Mouse (Mus musculus): ENCODE results near the gene Zfp688. TPM values are rescaled to one million over a fixed set of nuclear protein-coding genes. Genes with fewer than 3 reads are reported as not detected.
"Not testable (repeated sequence)": the region's sequence is repeated elsewhere in the genome, so short reads cannot be mapped to it uniquely, and the experiment has no call there.

The Zfp688 gene
- polyA plus RNA-seq, 1 experiment from 2014 or later, result 28.0 TPM

DNA sequence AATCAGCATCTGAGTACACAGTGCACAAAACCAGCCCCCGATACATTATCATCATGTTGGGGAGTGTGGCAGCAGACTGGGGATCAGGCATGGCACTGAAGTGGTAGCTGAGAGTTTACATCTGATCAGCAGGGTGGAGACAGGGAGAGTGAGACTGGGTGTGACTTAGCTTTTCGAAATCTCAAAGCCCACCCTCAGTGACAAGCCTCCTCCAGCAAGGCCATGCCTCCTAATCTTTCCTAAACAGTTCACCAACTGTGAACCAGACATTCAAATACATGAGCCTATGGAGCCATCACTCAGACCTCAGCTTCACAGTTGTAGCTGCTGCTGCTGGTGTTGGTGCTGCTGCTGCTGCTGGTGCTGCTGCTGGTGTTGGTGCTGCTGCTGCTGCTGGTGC, 10.4 kb downstream of the Zfp688 start:
- DNase-seq (ENCODE audit: low spot score), result no peak

DNA sequence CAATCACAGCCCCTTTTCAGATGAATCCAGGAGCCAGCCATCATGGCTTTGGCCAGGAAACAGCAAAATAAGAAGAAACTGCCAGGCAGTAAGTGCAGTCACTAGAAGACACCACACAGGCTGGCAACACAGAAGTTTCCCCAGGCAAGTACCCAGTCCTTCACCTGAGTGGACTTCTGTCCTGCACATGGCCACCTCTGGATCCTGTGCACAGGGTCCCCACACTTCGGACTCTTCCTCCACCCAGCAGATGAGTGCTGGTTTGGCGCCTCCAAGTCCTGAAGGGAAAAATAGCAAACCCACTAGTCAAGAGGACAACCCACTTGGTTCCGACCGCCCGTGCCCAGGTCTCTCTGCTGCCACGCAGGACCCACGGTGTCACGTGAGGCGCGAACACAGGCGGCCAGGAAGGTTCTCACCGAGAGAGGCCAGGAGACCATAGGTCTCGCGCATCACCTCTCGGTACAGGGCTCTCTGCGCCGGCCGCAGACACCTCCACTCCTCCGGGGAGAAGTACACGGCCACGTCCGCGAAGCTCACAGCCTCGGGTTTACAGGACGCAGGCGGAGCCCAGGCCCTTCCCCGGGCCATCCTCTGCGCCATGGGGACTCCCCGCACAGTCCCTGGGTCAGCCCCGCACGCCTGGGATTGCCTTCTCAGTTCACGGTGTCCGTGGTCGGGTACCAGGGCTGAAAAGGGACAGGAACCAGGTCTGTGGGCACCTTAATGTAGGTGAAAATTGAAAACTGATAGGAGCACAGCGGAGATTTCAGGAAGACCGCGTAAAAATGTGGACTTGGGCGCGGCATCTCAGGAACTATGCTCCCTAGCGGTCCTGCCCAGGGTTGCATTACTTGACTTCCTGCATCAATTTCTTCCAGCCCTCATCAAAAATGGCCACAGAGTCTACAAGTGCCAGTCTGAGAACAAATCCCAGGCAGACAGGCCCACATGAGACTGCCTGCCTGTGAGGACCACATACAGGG, 15.6 kb downstream of the Zfp688 start, which contains the start of gene Zfp764:
TSS of gene Zfp764 (minus strand) at position 821 of the 986 bp plus-strand sequence.
- DNase-seq (ENCODE audit: low spot score), result peak; percentile 89

DNA sequence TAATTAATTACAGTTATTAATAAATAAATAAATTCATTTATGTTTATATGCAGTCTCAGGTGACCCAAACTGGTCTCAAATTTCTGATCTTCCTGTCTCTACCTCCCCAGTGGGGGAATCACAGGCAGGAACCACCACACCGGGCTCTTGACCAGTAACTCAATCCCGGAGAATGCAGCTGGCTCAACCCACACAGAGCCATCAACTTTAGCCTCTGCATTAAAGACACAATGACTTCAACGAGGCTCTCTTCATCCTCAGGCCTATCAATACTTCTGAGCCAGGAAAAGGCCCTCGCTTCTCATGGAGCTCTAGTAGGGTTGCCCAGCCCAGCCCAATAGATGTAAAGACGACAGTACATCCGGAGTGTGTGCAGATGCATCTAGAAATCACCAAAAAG, 17.8 kb downstream of the Zfp688 start:
- DNase-seq (ENCODE audit: low spot score), result not testable (repeated sequence)

DNA sequence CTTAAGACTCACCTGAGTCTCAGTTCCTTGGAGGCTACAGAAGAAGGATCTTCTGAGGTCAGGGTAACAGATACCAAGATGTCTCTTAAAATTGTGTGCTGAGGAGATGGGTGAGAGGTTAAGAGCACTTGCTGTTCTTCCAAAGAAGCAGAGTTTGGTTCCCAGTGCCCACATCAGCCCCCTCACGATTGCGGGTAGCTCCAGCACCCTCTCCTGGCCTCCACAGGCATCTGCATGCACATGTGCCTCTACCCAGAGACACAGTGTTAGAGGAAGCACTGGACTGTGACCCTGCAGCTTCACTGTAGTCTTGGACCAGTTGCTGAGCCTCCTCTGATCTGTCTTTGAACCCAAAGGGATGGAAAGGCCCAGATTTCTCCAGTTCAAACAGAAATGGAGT, 18.9 kb downstream of the Zfp688 start:
- peak; percentile 3 for DNase-seq (ENCODE audit: low spot score)

DNA sequence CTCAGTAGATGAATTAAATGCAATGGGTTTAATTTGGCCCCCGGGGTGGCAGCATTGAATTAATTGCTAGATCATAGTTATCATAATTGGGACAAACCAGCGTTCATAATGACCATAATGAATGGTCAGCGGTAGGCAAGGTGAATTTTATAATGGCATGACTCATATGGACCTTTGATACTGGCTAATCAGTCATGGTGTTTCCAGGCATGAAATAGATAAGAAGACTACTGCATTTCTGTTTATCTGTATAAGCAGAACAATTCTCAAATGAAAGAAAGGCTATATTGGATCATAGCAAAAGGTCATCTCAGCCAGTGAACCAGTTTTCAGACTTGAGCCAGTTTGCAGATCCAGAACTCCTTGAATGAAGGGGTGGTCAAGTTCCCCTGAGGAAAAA, 21.5 kb downstream of the Zfp688 start:
- DNase-seq (ENCODE audit: low spot score), result no peak

GRCm38 (mm10) chr7:127393944-127394333, 27.9 kb downstream of the Zfp688 start:
- DNase-seq (ENCODE audit: low spot score), result no peak

GRCm38 (mm10) chr7:127393157-127393943, 28.5 kb downstream of the Zfp688 start, which contains the start of gene E430018J23Rik:
TSS of gene E430018J23Rik (minus strand) at chr7:127393629.
- DNase-seq (ENCODE audit: low spot score), result peak; percentile 95

DNA sequence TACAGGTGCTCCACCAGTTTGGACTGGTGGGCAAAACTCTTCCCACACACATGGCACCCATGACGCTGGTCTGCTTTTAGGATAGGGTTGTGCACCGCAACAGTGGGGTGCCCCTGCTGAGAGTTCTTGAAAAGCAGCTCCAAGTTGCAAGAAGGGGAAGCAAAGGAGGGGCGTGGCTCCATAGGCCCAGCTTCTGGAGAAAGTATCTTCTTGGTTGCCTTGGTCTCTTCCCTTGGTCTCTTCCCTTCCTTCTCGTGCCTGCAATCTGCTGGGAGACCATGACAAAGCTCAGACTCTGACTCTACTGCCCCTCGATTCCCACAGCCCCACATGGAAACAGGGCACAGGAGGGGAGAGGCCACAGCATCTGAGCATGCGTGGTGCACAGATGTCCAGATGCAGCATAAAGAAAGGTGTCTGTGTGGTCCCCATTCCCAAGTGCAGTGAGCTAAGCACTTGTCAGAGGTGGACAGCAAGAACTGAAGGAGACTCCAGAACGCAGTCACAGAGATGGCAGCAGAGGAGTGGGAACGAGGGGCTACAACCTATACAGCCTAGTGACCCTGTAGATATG, 29.5 kb downstream of the Zfp688 start:
- DNase-seq (ENCODE audit: low spot score), result no peak

GRCm38 (mm10) chr7:127391538-127391937, 30.3 kb downstream of the Zfp688 start:
- DNase-seq (ENCODE audit: low spot score), result no peak

DNA sequence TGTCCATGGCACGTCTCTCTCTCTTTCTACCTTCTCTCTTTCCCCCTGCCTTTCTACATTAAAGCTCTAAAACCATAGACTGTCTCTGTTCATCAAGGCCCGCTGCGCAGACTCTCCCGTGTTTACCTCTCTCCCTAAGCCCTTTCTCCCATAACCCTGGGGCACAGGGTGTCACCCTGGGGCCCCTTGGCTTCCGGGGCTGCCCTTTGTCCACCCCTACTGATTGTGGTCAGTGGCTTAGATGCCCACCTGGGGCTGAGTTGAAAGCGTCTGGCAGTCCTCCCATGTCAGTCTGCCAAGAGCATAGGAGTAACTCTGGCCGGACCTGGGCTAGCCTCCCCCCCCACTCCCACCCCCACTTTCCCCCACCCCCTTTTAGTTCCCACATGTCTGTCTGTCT, 31.6 kb downstream of the Zfp688 start:
- DNase-seq (ENCODE audit: low spot score), result no peak

DNA sequence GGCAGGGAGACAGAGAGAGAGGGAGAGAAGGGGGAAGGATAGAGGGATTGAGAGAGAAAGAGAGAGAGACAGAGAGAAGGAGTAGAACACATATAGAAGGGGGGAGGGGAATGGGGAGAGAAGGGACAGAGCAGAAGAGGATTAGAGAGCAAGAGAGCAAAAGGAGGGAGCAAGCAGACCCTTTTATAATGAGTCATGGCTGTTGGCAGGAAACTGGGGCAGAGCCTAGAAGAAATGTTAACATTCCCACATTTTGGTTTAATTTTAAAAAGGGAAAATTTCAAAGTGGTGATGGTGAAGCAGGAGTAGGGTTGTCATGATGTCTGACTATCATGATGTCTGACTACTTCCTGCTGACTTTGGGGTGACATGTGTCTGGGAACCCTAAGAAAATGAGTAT, 33.7 kb downstream of the Zfp688 start:
- DNase-seq (ENCODE audit: low spot score), result not testable (repeated sequence)

DNA sequence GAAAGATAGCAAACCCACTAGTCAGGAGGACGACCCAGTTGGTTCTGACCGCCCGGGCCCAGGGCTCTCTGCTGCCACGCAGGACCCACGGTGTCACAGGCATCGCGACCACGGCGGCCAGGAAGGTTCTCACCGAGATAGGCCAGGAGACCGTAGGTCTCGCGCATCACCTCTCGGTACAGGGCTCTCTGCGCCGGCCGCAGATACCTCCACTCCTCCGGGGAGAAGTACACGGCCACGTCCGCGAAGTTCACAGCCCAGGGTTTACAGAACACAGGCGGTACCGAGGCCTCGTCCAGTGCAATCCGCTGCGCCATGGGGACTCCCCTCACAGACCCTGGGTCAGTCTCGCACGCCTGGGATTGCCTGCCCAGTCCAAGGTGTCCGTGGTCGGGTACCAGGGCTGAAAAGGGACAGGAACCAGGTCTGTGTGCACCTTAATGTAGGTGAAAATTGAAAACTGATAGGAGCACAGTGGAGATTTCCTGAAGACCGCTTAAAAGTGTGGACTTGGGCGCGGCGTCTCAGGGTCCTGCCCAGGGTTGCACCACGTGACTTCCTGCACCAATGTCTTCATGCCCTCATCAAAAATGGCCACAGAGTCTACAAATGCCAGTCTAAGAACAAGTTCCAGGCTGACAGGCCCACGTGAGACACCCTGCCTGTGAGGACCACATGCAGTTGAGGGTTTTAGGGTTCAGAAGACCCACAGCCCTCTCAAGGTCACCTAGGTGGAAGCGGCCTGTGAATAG, 35.1 kb downstream of the Zfp688 start, which contains the start of gene 9130019O22Rik:
TSS of gene 9130019O22Rik (minus strand) at position 526 of the 752 bp plus-strand sequence.
- peak; percentile 91 for DNase-seq (ENCODE audit: low spot score)

- not testable (repeated sequence) for DNase-seq (ENCODE audit: low spot score)
These were observed 36.3 kb downstream of the Zfp688 start for GRCm38 (mm10) chr7:127385560-127385959.

GRCm38 (mm10) chr7:127378310-127378921, 43.5 kb downstream of the Zfp688 start:
- DNase-seq (ENCODE audit: low spot score), result no peak

DNA sequence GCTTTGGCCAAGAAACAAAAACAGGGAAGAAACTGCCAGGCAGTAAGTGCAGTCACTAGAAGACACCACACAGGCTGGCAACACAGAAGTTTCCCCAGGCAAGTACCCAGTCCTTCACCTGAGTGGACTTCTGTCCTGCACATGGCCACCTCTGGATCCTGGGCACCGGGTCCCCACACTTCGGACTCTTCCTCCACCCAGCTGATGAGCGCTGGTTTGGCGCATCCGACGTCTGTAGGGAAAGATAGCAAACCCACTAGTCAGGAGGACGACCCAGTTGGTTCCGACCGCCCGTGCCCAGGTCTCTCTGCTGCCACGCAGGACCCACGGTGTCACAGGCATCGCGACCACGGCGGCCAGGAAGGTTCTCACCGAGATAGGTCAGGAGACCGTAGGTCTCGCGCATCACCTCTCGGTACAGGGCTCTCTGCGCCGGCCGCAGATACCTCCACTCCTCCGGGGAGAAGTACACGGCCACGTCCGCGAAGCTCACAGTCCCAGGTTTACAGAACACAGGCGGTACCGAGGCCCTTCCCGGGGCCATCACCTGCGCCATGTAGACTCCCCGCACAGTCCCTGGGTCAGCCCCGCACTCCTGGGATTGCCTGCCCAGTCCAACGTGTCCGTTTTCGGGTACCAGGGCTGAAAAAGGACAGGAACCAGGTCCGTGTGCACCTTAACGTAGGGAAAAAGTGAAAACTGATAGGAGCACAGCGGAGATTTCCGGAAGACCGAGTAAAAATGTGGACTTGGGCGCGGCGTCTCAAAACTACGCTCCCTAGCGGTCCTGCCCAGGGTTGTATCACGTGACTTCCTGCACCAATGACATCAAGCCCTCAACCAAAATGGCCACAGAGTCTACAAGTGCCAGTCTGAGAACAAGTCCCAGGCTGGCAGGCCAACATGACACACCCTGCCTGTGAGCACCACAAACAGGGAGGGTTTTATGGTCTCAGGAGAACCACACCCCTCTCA, 46.3 kb downstream of the Zfp688 start, which contains the start of gene Zfp747:
TSS of gene Zfp747 (minus strand) at position 780 of the 975 bp plus-strand sequence.
- DNase-seq (ENCODE audit: low spot score), result peak; percentile 95

- DNase-seq (ENCODE audit: low spot score), result not testable (repeated sequence)
These were observed 50.0 kb downstream of the Zfp688 start for GRCm38 (mm10) chr7:127371870-127372269.

- no peak for DNase-seq (ENCODE audit: low spot score)
These were observed 50.7 kb downstream of the Zfp688 start for GRCm38 (mm10) chr7:127371213-127371612.

All from thymus, postnatal 0 days (tissue).